Mouse (Mus musculus) spleen, adult 2 months (tissue): Measurements from ENCODE around the gene 1190007I07Rik.

Experiments
- CTCF ChIP-seq: fragments of 200-500 bp; IDR thresholded peaks from 2 replicates; pipeline ENCODE4 v1.5.1; 2011; ENCODE audit warnings: mild to moderate bottlenecking, inconsistent platforms; ENCODE audit not compliant: insufficient read depth, insufficient read length, insufficient replicate concordance; ENCODE audit errors: extremely low read depth
- POLR2A ChIP-seq: fragments of 200-500 bp; IDR thresholded peaks from 2 replicates; pipeline ENCODE4 v1.6.1; 2011; ENCODE audit warnings: low read depth, low read length, inconsistent platforms

GRCm38 (mm10) chr10:82654581-82654980, 31.6 kb upstream of the 1190007I07Rik start:
- TF ChIP-seq CTCF = no peak
- TF ChIP-seq POLR2A = no peak
